In the genomic region with DNA sequence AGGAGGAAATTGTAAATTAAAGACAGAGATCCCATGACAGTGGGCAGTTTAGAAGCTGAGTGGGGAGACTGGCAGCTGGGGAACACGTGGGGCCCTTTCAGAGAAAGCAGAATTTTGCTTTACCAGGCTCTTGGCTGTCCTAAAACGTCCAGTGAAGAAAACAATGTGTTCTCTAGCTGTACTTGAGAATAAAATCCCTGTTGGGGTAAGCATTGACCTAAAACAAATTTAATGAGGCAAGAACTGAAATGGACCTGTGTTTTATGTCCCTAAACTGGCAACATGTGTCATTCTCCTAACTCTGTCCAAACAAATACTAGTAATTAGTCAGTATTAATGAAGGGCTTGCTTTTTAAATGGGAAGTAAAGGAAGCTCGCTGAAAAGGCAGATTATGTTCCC, we compare ENCODE assay signal across 26 mouse cellular contexts.
DNase-seq lines count a peak whose midpoint lies in the region; ATAC-seq and TF ChIP-seq lines count a peak whose summit lies in the region.
"Had no signal": no experiment of that assay in that cellular context is flagged by ENCODE, and none has a peak within 500 bp of the region (broad histone marks: within the 10 kb centered on the region; RNA-seq: fewer than 3 reads in every experiment).

No protein-coding gene starts in this region.

- no peaks in the 10 kb centered on the region for H3K9me3 ChIP-seq in kidney, embryonic 15.5 days (replicated peaks)
- H3K9me3 ChIP-seq in hindbrain, embryonic 10.5 days, result no peaks in the 10 kb centered on the region
- H3K9me3 ChIP-seq: forebrain, embryonic 15.5 days; heart, embryonic 13.5 days; hindbrain, embryonic 15.5 days; lung, embryonic 15.5 days had no signal

- peak overlapping the region; percentile 27; the same call in 1 of the 2 replicates for H3K27ac ChIP-seq in kidney, embryonic 15.5 days
- H3K27ac ChIP-seq in hindbrain, embryonic 10.5 days, result no peak overlapping the region
- H3K27ac ChIP-seq: forebrain, embryonic 15.5 days; heart, embryonic 13.5 days; hindbrain, embryonic 15.5 days; lung, embryonic 15.5 days had no signal

- ATAC-seq in kidney, embryonic 15.5 days (replicated peaks; ENCODE audit: low FRiP score), result peak; percentile 54
- ATAC-seq: activated CD4-positive, CD25-positive, alpha-beta regulatory T cell, adult 4 months; CD4-positive, CD25-positive, alpha-beta regulatory T cell, adult 4 months; forebrain, embryonic 15.5 days; midbrain, embryonic 16.5 days had no signal

- no peak for DNase-seq in kidney, adult 8-10 months
- peak; percentile 52 for DNase-seq in brain, embryonic 14.5 days (ENCODE audit: low read depth)
- peak; percentile 47 for DNase-seq in forelimb bud, embryonic 11.5 days (ENCODE audit: low read depth, low spot score)
- no peak for DNase-seq in adrenal gland, adult 8-10 months
- DNase-seq in thymus, postnatal 0 days (ENCODE audit: low spot score), result no peak
- no peak for DNase-seq in hindbrain, embryonic 10.5 days (ENCODE audit: low spot score)
- DNase-seq: adrenal gland, postnatal 10 days; cerebellum, adult 11 months; cerebellum, adult 9-10 months; cerebellum, postnatal 36 days; heart, postnatal 10 days; layer of hippocampus, postnatal 36 days; left cerebral cortex, postnatal 4 days; lung, postnatal 36 days; thymus, adult 2 months; thymus, postnatal 4 days had no signal

- peaks cover 17% of the 10 kb centered on the region for H3K4me1 ChIP-seq in kidney, embryonic 15.5 days
- H3K4me1 ChIP-seq in hindbrain, embryonic 10.5 days (replicated peaks), result peaks cover 9% of the 10 kb centered on the region
- H3K4me1 ChIP-seq: hindbrain, embryonic 15.5 days; lung, embryonic 15.5 days had no signal

- H3K27me3 ChIP-seq in kidney, embryonic 15.5 days, result peaks cover 4% of the 10 kb centered on the region; the same call in 1 of the 2 replicates
- H3K27me3 ChIP-seq in hindbrain, embryonic 10.5 days (ENCODE audit: insufficient read depth, poor library complexity, severe bottlenecking), result no peaks in the 10 kb centered on the region
- H3K27me3 ChIP-seq: forebrain, embryonic 15.5 days; heart, embryonic 13.5 days; hindbrain, embryonic 15.5 days; lung, embryonic 15.5 days had no signal

- H3K4me2 ChIP-seq in kidney, embryonic 15.5 days, result no peak overlapping the region
- H3K4me2 ChIP-seq: forebrain, embryonic 15.5 days; heart, embryonic 13.5 days; hindbrain, embryonic 15.5 days; liver, embryonic 11.5 days; lung, embryonic 15.5 days; midbrain, embryonic 11.5 days had no signal

- WGBS in kidney, embryonic 15.5 days, result 17% methylated on average over 3 of the region's 3 CpGs
- 57% methylated on average over 3 of the region's 3 CpGs for WGBS in hindbrain, embryonic 10.5 days

- H3K9ac ChIP-seq in kidney, embryonic 15.5 days, result no peak overlapping the region
- H3K9ac ChIP-seq: forebrain, embryonic 15.5 days; heart, embryonic 13.5 days; hindbrain, embryonic 15.5 days; lung, embryonic 15.5 days had no signal

- no peak for TF ChIP-seq CTCF in brain, embryonic 14.5 days (IDR thresholded peaks at IDR 0.05; ENCODE audit: borderline replicate concordance, extremely low read depth, insufficient read depth, insufficient read length)

- no peak overlapping the region for H3K4me3 ChIP-seq in kidney, embryonic 15.5 days (replicated peaks)
- no peak overlapping the region for H3K4me3 ChIP-seq in hindbrain, embryonic 10.5 days
- H3K4me3 ChIP-seq: forebrain, embryonic 15.5 days; heart, embryonic 13.5 days; hindbrain, embryonic 15.5 days; lung, embryonic 15.5 days had no signal

- H3K36me3 ChIP-seq in kidney, embryonic 15.5 days, result no peaks in the 10 kb centered on the region
- no peaks in the 10 kb centered on the region for H3K36me3 ChIP-seq in hindbrain, embryonic 10.5 days
- H3K36me3 ChIP-seq: forebrain, embryonic 15.5 days; heart, embryonic 13.5 days; hindbrain, embryonic 15.5 days; lung, embryonic 15.5 days had no signal

- TF ChIP-seq POLR2A in brain, embryonic 14.5 days (IDR thresholded peaks at IDR 0.05; ENCODE audit: borderline replicate concordance, extremely low read depth, insufficient read depth, insufficient read length, poor library complexity, severe bottlenecking), result no peak

Comparison
In these comparisons a context has a peak if more than half of its experiments do, and no peak if none do; other contexts are left out.
1. DNase-seq: peak in brain, embryonic 14.5 days (single experiment) and forelimb bud, embryonic 11.5 days (single experiment); none in kidney, adult 8-10 months (0 of 2), adrenal gland, adult 8-10 months (single experiment), thymus, postnatal 0 days (single experiment) and hindbrain, embryonic 10.5 days (single experiment).